Mouse (Mus musculus): ENCODE measurements around the gene Aox1. TPM values are rescaled to one million over a fixed set of nuclear protein-coding genes. Genes with fewer than 3 reads are reported as not detected.

The Aox1 gene
- polyA plus RNA-seq, 1 experiment, result 4.9 TPM

GRCm38 (mm10) chr1:58056939-58057338 lies 27.2 kb downstream of the Aox1 start:
- H3K4me3 ChIP-seq (ENCODE audit: insufficient read depth, low read length), result no peak overlapping the region
- H3K4me1 ChIP-seq (ENCODE audit: control insufficient read depth, insufficient read depth, low read length), result no peaks in the 10 kb centered on the region
- TF ChIP-seq CTCF (IDR thresholded peaks at IDR 0.05; ENCODE audit: extremely low read depth, insufficient read depth, low read length), result no peak
- no peak for TF ChIP-seq POLR2A (IDR thresholded peaks at IDR 0.05; ENCODE audit: extremely low read depth, insufficient read depth, low read length)
- H3K27ac ChIP-seq (ENCODE audit: insufficient read depth, low read length), result no peak overlapping the region

- TF ChIP-seq POLR2A (IDR thresholded peaks at IDR 0.05; ENCODE audit: extremely low read depth, insufficient read depth, low read length) (no peak), CTCF (IDR thresholded peaks at IDR 0.05; ENCODE audit: extremely low read depth, insufficient read depth, low read length) (no peak)
- H3K4me3 ChIP-seq (ENCODE audit: insufficient read depth, low read length), result no peak overlapping the region
- no peak overlapping the region for H3K27ac ChIP-seq (ENCODE audit: insufficient read depth, low read length)
- no peaks in the 10 kb centered on the region for H3K4me1 ChIP-seq (ENCODE audit: control insufficient read depth, insufficient read depth, low read length)
These were observed 29.1 kb downstream of the Aox1 start for GRCm38 (mm10) chr1:58058846-58059245.

GRCm38 (mm10) chr1:58062131-58062530 lies 32.4 kb downstream of the Aox1 start:
- Histone ChIP-seq H3K4me1 (ENCODE audit: control insufficient read depth, insufficient read depth, low read length) (no peaks in the 10 kb centered on the region), H3K4me3 (ENCODE audit: insufficient read depth, low read length) (no peak overlapping the region), H3K27ac (ENCODE audit: insufficient read depth, low read length) (no peak overlapping the region)
- TF ChIP-seq POLR2A (IDR thresholded peaks at IDR 0.05; ENCODE audit: extremely low read depth, insufficient read depth, low read length) (no peak), CTCF (IDR thresholded peaks at IDR 0.05; ENCODE audit: extremely low read depth, insufficient read depth, low read length) (no peak)

GRCm38 (mm10) chr1:58065151-58065550 lies 35.4 kb downstream of the Aox1 start:
- Histone ChIP-seq H3K4me3 (ENCODE audit: insufficient read depth, low read length) (no peak overlapping the region), H3K4me1 (ENCODE audit: control insufficient read depth, insufficient read depth, low read length) (no peaks in the 10 kb centered on the region; the same call in 1 of the 2 replicates), H3K27ac (ENCODE audit: insufficient read depth, low read length) (no peak overlapping the region)
- no peak for TF ChIP-seq CTCF (IDR thresholded peaks at IDR 0.05; ENCODE audit: extremely low read depth, insufficient read depth, low read length)
- no peak for TF ChIP-seq POLR2A (IDR thresholded peaks at IDR 0.05; ENCODE audit: extremely low read depth, insufficient read depth, low read length)

- no peak overlapping the region for H3K4me3 ChIP-seq (ENCODE audit: insufficient read depth, low read length)
- no peak for TF ChIP-seq CTCF (IDR thresholded peaks at IDR 0.05; ENCODE audit: extremely low read depth, insufficient read depth, low read length)
- TF ChIP-seq POLR2A (IDR thresholded peaks at IDR 0.05; ENCODE audit: extremely low read depth, insufficient read depth, low read length), result no peak
- H3K4me1 ChIP-seq (ENCODE audit: control insufficient read depth, insufficient read depth, low read length), result no peaks in the 10 kb centered on the region; the same call in 1 of the 2 replicates
- H3K27ac ChIP-seq (ENCODE audit: insufficient read depth, low read length), result no peak overlapping the region
These were observed 35.9 kb downstream of the Aox1 start for GRCm38 (mm10) chr1:58065606-58066005.

GRCm38 (mm10) chr1:58069181-58069580 lies 39.5 kb downstream of the Aox1 start:
- no peak overlapping the region for H3K4me3 ChIP-seq (ENCODE audit: insufficient read depth, low read length)
- H3K4me1 ChIP-seq (ENCODE audit: control insufficient read depth, insufficient read depth, low read length), result no peaks in the 10 kb centered on the region; the same call in 1 of the 2 replicates
- no peak overlapping the region for H3K27ac ChIP-seq (ENCODE audit: insufficient read depth, low read length)
- TF ChIP-seq POLR2A (IDR thresholded peaks at IDR 0.05; ENCODE audit: extremely low read depth, insufficient read depth, low read length) (no peak), CTCF (IDR thresholded peaks at IDR 0.05; ENCODE audit: extremely low read depth, insufficient read depth, low read length) (no peak)

GRCm38 (mm10) chr1:58070091-58070490 lies 40.4 kb downstream of the Aox1 start:
- TF ChIP-seq POLR2A (IDR thresholded peaks at IDR 0.05; ENCODE audit: extremely low read depth, insufficient read depth, low read length) (no peak), CTCF (IDR thresholded peaks at IDR 0.05; ENCODE audit: extremely low read depth, insufficient read depth, low read length) (no peak)
- Histone ChIP-seq H3K4me1 (ENCODE audit: control insufficient read depth, insufficient read depth, low read length) (no peaks in the 10 kb centered on the region; the same call in 1 of the 2 replicates), H3K4me3 (ENCODE audit: insufficient read depth, low read length) (no peak overlapping the region), H3K27ac (ENCODE audit: insufficient read depth, low read length) (no peak overlapping the region)

- TF ChIP-seq CTCF (IDR thresholded peaks at IDR 0.05; ENCODE audit: extremely low read depth, insufficient read depth, low read length) (no peak), POLR2A (IDR thresholded peaks at IDR 0.05; ENCODE audit: extremely low read depth, insufficient read depth, low read length) (no peak)
These were observed 41.3 kb downstream of the Aox1 start for GRCm38 (mm10) chr1:58071006-58071405.

GRCm38 (mm10) chr1:58071509-58071908 lies 41.8 kb downstream of the Aox1 start:
- H3K4me1 ChIP-seq (ENCODE audit: control insufficient read depth, insufficient read depth, low read length), result no peaks in the 10 kb centered on the region; the same call in 1 of the 2 replicates
- TF ChIP-seq POLR2A (IDR thresholded peaks at IDR 0.05; ENCODE audit: extremely low read depth, insufficient read depth, low read length), result no peak
- no peak overlapping the region for H3K27ac ChIP-seq (ENCODE audit: insufficient read depth, low read length)
- H3K4me3 ChIP-seq (ENCODE audit: insufficient read depth, low read length), result no peak overlapping the region

More at GRCm38 (mm10) chr1:58071006-58071405, 41.3 kb downstream of the Aox1 start:
- no peak overlapping the region for H3K4me3 ChIP-seq (ENCODE audit: insufficient read depth, low read length)
- no peaks in the 10 kb centered on the region; the same call in 1 of the 2 replicates for H3K4me1 ChIP-seq (ENCODE audit: control insufficient read depth, insufficient read depth, low read length)
- H3K27ac ChIP-seq (ENCODE audit: insufficient read depth, low read length), result no peak overlapping the region

GRCm38 (mm10) chr1:58072416-58072815 lies 42.7 kb downstream of the Aox1 start:
- Histone ChIP-seq H3K4me3 (ENCODE audit: insufficient read depth, low read length) (no peak overlapping the region), H3K4me1 (ENCODE audit: control insufficient read depth, insufficient read depth, low read length) (no peaks in the 10 kb centered on the region; the same call in 1 of the 2 replicates), H3K27ac (ENCODE audit: insufficient read depth, low read length) (no peak overlapping the region)
- TF ChIP-seq POLR2A (IDR thresholded peaks at IDR 0.05; ENCODE audit: extremely low read depth, insufficient read depth, low read length), result no peak
- TF ChIP-seq CTCF (IDR thresholded peaks at IDR 0.05; ENCODE audit: extremely low read depth, insufficient read depth, low read length), result no peak
